Mouse (Mus musculus) intestine, embryonic 14.5 days (tissue): Measurements from ENCODE around the gene Tmem100. TPM values are rescaled to one million over a fixed set of nuclear protein-coding genes. Genes with fewer than 3 reads are reported as not detected.

Experiments
- ATAC-seq: fragments of 200-750 bp; cut with Nextera tagmentation; replicated peaks from 2 replicates; pipeline ENCODE4 v1.8.0; 2017; ENCODE audit warnings: low read depth, moderate number of reproducible peaks, moderate TSS enrichment, moderate library complexity; ENCODE audit not compliant: low FRiP score, low TSS enrichment
- DNase-seq: peaks from one replicate; pipeline ENCODE4 v3.0.0-alpha.2; 2018; ENCODE audit warnings: low spot score
- H3K27ac ChIP-seq: fragments of 300-500 bp; sonication (generic); 2 replicates; pipeline ENCODE4 v1.5.1; 2014; ENCODE audit warnings: low read depth, mild to moderate bottlenecking, control low read depth
- H3K27me3 ChIP-seq: fragments of 300-500 bp; sonication (generic); replicated peaks from 2 replicates; pipeline ENCODE4 v1.6.1; 2014; ENCODE audit warnings: low read length, control low read depth; ENCODE audit not compliant: control insufficient read depth, insufficient read depth
- H3K36me3 ChIP-seq: fragments of 300-500 bp; sonication (generic); 2 replicates; pipeline ENCODE4 v1.6.1; 2014; ENCODE audit warnings: low read length, control low read depth; ENCODE audit not compliant: control insufficient read depth, insufficient read depth
- H3K4me1 ChIP-seq: fragments of 300-500 bp; sonication (generic); replicated peaks from 2 replicates; pipeline ENCODE4 v1.6.1; 2014; ENCODE audit warnings: low read length, control low read depth, mixed read lengths; ENCODE audit not compliant: control insufficient read depth, insufficient read depth
- H3K4me2 ChIP-seq: fragments of 300-500 bp; sonication (generic); 2 replicates; pipeline ENCODE4 v1.6.1; 2014; ENCODE audit warnings: low read length
- H3K4me3 ChIP-seq: fragments of 300-500 bp; sonication (generic); 2 replicates; pipeline ENCODE4 v1.5.1; 2014; ENCODE audit warnings: low read depth, low read length, control low read depth, mixed read lengths
- H3K9ac ChIP-seq: fragments of 300-500 bp; sonication (generic); 2 replicates; pipeline ENCODE4 v1.6.1; 2014; ENCODE audit warnings: mild to moderate bottlenecking, low read length
- H3K9me3 ChIP-seq: fragments of 300-500 bp; sonication (generic); 2 replicates; pipeline ENCODE4 v1.6.1; 2016; ENCODE audit warnings: low read length, control low read depth; ENCODE audit not compliant: control insufficient read depth
- WGBS: fragments of 180-500 bp; shearing (Covaris S2); extraction: QIAGEN DNeasy Blood & Tissue Kit; methylation state at CpG from one replicate; pipeline ENCODE4 v1.1.7; 2014; 5-methylcytosine and 5-hydroxymethylcytosine counted together
- polyA plus RNA-seq: library from polyadenylated mRNA; unstranded; fragments of >200 nt; fragmentation: Nextera tagmentation; extraction: Ambion mirVana; gene quantifications from 2 replicates; pipeline ENCODE4 v1.2.1, GENCODE M21; 2014

Gene Tmem100
- polyA plus RNA-seq, 1 experiment from 2014 or later, result 17.3 TPM

GRCm38 (mm10) chr11:90057070-90057469 lies 26.9 kb downstream of the Tmem100 start:
- Histone ChIP-seq H3K9ac (no peak overlapping the region), H3K27ac (no peak overlapping the region), H3K9me3 (0 out of 2 replicates have a peak, but pooled peaks cover 7% of the 10 kb centered on the region), H3K4me3 (no peak overlapping the region), H3K4me2 (no peak overlapping the region), H3K36me3 (no peaks in the 10 kb centered on the region), H3K4me1 (peaks cover 8% of the 10 kb centered on the region; the same call in 1 of the 2 replicates), H3K27me3 (no peaks in the 10 kb centered on the region)
- 57% methylated on average over 2 of the region's 2 CpGs for WGBS
- no peak for DNase-seq
- ATAC-seq, result no peak

- H3K4me3 ChIP-seq, result no peak overlapping the region
- H3K27me3 ChIP-seq, result no peaks in the 10 kb centered on the region
- no peaks in the 10 kb centered on the region for H3K36me3 ChIP-seq
- DNase-seq (no peak), ATAC-seq (no peak)
- no peak overlapping the region for H3K9ac ChIP-seq
- H3K27ac ChIP-seq, result no peak overlapping the region
- H3K4me2 ChIP-seq, result no peak overlapping the region
- peaks cover 8% of the 10 kb centered on the region; the same call in 1 of the 2 replicates for H3K4me1 ChIP-seq
- H3K9me3 ChIP-seq, result 0 out of 2 replicates have a peak, but pooled peaks cover 7% of the 10 kb centered on the region
Measured at GRCm38 (mm10) chr11:90059241-90059640, 29.1 kb downstream of the Tmem100 start.

GRCm38 (mm10) chr11:90062657-90063056 lies 32.5 kb downstream of the Tmem100 start:
- Histone ChIP-seq H3K27me3 (no peaks in the 10 kb centered on the region), H3K9me3 (0 out of 2 replicates have a peak, but pooled peaks cover 7% of the 10 kb centered on the region), H3K36me3 (no peaks in the 10 kb centered on the region), H3K4me3 (no peak overlapping the region), H3K4me2 (no peak overlapping the region), H3K27ac (no peak overlapping the region), H3K9ac (no peak overlapping the region), H3K4me1 (no peaks in the 10 kb centered on the region)
- 47% methylated on average over 3 of the region's 3 CpGs for WGBS
- ATAC-seq (no peak), DNase-seq (no peak)

DNA sequence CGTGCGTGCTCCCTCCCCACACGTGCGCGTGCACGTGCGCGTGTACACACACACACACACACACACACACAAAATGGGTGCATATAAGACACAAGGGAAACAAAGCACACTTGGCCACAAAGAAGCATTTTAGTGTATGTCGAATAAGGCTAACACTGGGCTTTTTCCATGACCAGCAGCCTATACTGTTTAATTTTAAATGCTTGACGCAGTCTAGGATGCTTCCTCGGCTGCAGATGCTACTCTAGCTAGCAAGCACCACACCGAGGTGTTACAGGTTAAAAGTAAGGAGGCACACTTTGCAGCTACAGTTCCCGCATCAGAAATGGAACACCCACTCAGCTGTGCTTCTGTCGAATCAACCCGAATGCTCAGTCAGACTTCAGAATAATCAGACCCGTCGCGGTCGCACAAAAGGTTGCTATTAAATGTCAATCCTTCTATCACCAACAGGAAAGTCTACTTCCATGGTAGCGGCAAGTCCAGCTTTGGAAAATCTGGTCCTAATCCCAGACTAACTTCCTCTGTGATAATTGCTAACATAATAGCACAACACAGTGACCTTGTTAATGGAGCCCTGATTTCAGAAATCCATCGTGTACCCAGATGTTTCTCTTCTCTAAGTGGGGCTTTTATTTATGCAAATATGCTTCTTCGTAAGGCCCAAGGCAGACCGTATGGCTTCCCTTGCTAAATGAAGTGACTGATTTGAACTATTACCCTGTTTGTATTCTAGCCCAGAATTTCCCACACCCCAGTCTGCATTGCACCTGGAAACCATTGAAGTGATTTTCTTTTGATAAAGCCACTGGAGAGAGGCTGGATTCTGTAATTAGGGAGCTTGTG lies 36.5 kb downstream of the Tmem100 start:
- no peaks in the 10 kb centered on the region for H3K9me3 ChIP-seq
- no peak overlapping the region for H3K4me2 ChIP-seq
- ATAC-seq, result no peak
- no peak for DNase-seq
- no peak overlapping the region for H3K4me3 ChIP-seq
- 81% methylated on average over 23 of the region's 23 CpGs for WGBS
- no peak overlapping the region for H3K27ac ChIP-seq
- no peaks in the 10 kb centered on the region for H3K27me3 ChIP-seq
- H3K36me3 ChIP-seq, result no peaks in the 10 kb centered on the region
- H3K9ac ChIP-seq, result no peak overlapping the region
- no peaks in the 10 kb centered on the region for H3K4me1 ChIP-seq

DNA sequence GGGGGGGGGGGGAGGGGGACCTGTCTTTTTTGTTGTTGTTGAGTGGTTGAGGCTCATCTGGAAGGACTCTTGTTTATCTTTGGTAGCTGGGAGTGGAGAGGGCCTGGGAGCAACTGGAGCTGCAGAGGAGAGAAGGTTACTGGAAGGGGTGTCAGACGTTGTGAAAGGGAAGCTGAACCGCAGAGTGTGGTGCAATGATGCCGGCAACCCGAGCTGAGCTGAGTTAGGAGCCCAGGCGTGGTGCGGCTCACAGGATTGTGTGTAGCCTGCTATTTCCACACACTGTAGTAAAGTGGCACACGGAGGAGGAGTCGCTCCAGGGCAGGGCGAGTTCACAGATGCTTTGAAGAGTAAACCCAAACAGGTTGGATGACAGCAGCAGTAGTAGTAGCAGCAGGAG lies 41.6 kb downstream of the Tmem100 start:
- DNase-seq (no peak), ATAC-seq (no peak)
- WGBS, result 19% methylated on average over 9 of the region's 9 CpGs
- H3K4me3 ChIP-seq, result no peak overlapping the region
- no peak overlapping the region for H3K4me2 ChIP-seq
- no peaks in the 10 kb centered on the region for H3K36me3 ChIP-seq
- H3K27me3 ChIP-seq, result no peaks in the 10 kb centered on the region
- H3K9ac ChIP-seq, result no peak overlapping the region
- no peaks in the 10 kb centered on the region for H3K9me3 ChIP-seq
- H3K27ac ChIP-seq, result no peak overlapping the region
- H3K4me1 ChIP-seq, result no peaks in the 10 kb centered on the region

GRCm38 (mm10) chr11:90073201-90073600 lies 43.1 kb downstream of the Tmem100 start:
- Histone ChIP-seq H3K36me3 (no peaks in the 10 kb centered on the region), H3K9ac (no peak overlapping the region), H3K4me1 (no peaks in the 10 kb centered on the region), H3K27ac (no peak overlapping the region), H3K27me3 (no peaks in the 10 kb centered on the region), H3K4me2 (no peak overlapping the region), H3K4me3 (no peak overlapping the region), H3K9me3 (no peaks in the 10 kb centered on the region)
- no peak for DNase-seq
- WGBS, result 74% methylated on average over 5 of the region's 5 CpGs
- no peak for ATAC-seq

- 93% methylated on average over 3 of the region's 3 CpGs for WGBS
- Histone ChIP-seq H3K27me3 (no peaks in the 10 kb centered on the region), H3K9ac (no peak overlapping the region), H3K36me3 (no peaks in the 10 kb centered on the region), H3K4me2 (no peak overlapping the region), H3K4me1 (no peaks in the 10 kb centered on the region), H3K27ac (no peak overlapping the region), H3K4me3 (no peak overlapping the region), H3K9me3 (no peaks in the 10 kb centered on the region)
- no peak for DNase-seq
- no peak for ATAC-seq
Measured at GRCm38 (mm10) chr11:90076666-90077065, 46.5 kb downstream of the Tmem100 start.

DNA sequence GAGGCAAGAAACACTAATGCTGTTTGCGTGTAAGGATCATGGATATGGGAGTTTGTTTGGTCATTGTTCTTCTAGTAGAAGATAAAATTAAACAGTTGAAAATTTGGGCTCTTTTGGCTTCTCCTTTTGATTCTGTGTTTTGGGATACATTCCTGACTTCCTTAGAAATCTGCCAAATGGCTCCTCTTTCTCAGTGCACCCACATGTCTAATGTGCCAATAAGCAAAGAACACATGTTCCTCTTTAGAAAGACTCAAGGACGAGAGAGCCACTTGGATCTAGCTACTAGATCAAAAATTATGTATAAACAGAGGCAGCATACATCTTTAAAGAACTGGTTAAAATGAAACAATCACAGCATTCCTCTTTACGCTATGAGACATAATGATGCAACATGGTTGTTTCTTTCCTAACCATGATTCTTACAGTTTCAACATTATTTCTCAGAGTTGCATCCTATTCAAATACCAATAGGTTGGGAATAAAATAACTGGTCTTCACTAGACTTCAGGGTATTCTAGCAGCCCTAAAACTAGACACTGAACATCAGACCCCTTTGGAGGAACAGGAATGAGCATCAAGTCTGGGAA lies 50.6 kb downstream of the Tmem100 start:
- no peaks in the 10 kb centered on the region for H3K36me3 ChIP-seq
- H3K4me2 ChIP-seq, result no peak overlapping the region
- 78% methylated on average over 3 of the region's 3 CpGs for WGBS
- H3K4me3 ChIP-seq, result no peak overlapping the region
- ATAC-seq (no peak), DNase-seq (no peak)
- no peak overlapping the region for H3K27ac ChIP-seq
- no peaks in the 10 kb centered on the region for H3K9me3 ChIP-seq
- H3K9ac ChIP-seq, result no peak overlapping the region
- no peaks in the 10 kb centered on the region for H3K27me3 ChIP-seq
- no peaks in the 10 kb centered on the region for H3K4me1 ChIP-seq
